Mouse (Mus musculus) stomach, embryonic 14.5 days (tissue): ENCODE data around the gene Elmod2. TPM values are rescaled to one million over a fixed set of nuclear protein-coding genes. Genes with fewer than 3 reads are reported as not detected.
"Not testable (repeated sequence)": the region's sequence is repeated elsewhere in the genome, so short reads cannot be mapped to it uniquely, and the experiment has no call there.

Source experiments
- ATAC-seq: fragments of 200-750 bp; cut with Nextera tagmentation; 2 replicates; pipeline ENCODE4 v1.8.0; 2017; ENCODE audit warnings: low read depth, moderate TSS enrichment; ENCODE audit not compliant: insufficient number of reproducible peaks, insufficient read depth, low FRiP score
- H3K27ac ChIP-seq: fragments of 300-500 bp; sonication (generic); 2 replicates; pipeline ENCODE4 v1.5.1; 2014; ENCODE audit warnings: mild to moderate bottlenecking, low read length, moderate library complexity, mixed read lengths
- H3K27me3 ChIP-seq: fragments of 300-500 bp; sonication (generic); 2 replicates; pipeline ENCODE4 v1.6.1; 2014; ENCODE audit warnings: low read length, control low read depth, mixed read lengths; ENCODE audit not compliant: control insufficient read depth, insufficient read depth
- H3K36me3 ChIP-seq: fragments of 300-500 bp; sonication (generic); 2 replicates; pipeline ENCODE4 v1.6.1; 2014; ENCODE audit warnings: mild to moderate bottlenecking, control low read depth, low read length, moderate library complexity, mixed read lengths; ENCODE audit not compliant: control insufficient read depth, insufficient read depth
- H3K4me1 ChIP-seq: fragments of 300-500 bp; sonication (generic); 2 replicates; pipeline ENCODE4 v1.6.1; 2014; ENCODE audit warnings: low read length, control low read depth, mixed read lengths; ENCODE audit not compliant: control insufficient read depth, insufficient read depth
- H3K4me2 ChIP-seq: fragments of 300-500 bp; sonication (generic); replicated peaks from 2 replicates; pipeline ENCODE4 v1.6.1; 2014; ENCODE audit warnings: low read depth, low read length, control low read depth
- H3K4me3 ChIP-seq: fragments of 300-500 bp; sonication (generic); 2 replicates; pipeline ENCODE4 v1.5.1; 2014; ENCODE audit warnings: low read depth, low read length, control low read depth
- H3K9ac ChIP-seq: fragments of 300-500 bp; sonication (generic); replicated peaks from 2 replicates; pipeline ENCODE4 v1.6.1; 2014; ENCODE audit warnings: low read depth, mild to moderate bottlenecking, control low read depth, low read length, moderate library complexity, mixed read lengths
- H3K9me3 ChIP-seq: fragments of 300-500 bp; sonication (generic); 2 replicates; pipeline ENCODE4 v1.6.1; 2016; ENCODE audit warnings: low read depth, low read length, control low read depth; ENCODE audit not compliant: control insufficient read depth
- WGBS: fragments of 180-500 bp; shearing (Covaris S2); extraction: QIAGEN DNeasy Blood & Tissue Kit; methylation state at CpG from one replicate; pipeline ENCODE4 v1.1.7; 2014; 5-methylcytosine and 5-hydroxymethylcytosine counted together
- polyA plus RNA-seq: library from polyadenylated mRNA; unstranded; fragments of >200 nt; fragmentation: Nextera tagmentation; extraction: Ambion mirVana; gene quantifications from 2 replicates; pipeline ENCODE4 v1.2.1, GENCODE M21; 2014

Elmod2 gene
- polyA plus RNA-seq, 1 experiment from 2014 or later, result 17.2 TPM

GRCm38 (mm10) chr8:83342076-83342475 lies 9.8 kb upstream of the Elmod2 start:
- Histone ChIP-seq H3K4me2 (no peak overlapping the region), H3K27me3 (no peaks in the 10 kb centered on the region), H3K4me1 (no peaks in the 10 kb centered on the region), H3K27ac (no peak overlapping the region), H3K36me3 (no peaks in the 10 kb centered on the region), H3K9ac (no peak overlapping the region), H3K9me3 (no peaks in the 10 kb centered on the region), H3K4me3 (no peak overlapping the region)
- no peak for ATAC-seq
- 85% methylated on average over 3 of the region's 3 CpGs for WGBS

- ATAC-seq, result no peak
- 9% methylated on average over 7 of the region's 7 CpGs for WGBS
- Histone ChIP-seq H3K9ac (no peak overlapping the region), H3K4me2 (peak overlapping the region; percentile 50), H3K36me3 (peaks cover 5% of the 10 kb centered on the region; the same call in 1 of the 2 replicates), H3K9me3 (no peaks in the 10 kb centered on the region), H3K4me3 (peak overlapping the region; percentile 48), H3K27me3 (no peaks in the 10 kb centered on the region), H3K27ac (no peak overlapping the region), H3K4me1 (no peaks in the 10 kb centered on the region)
Measured at GRCm38 (mm10) chr8:83332864-83333263, 578 bp upstream of the Elmod2 start.

GRCm38 (mm10) chr8:83331567-83331898 lies 753 bp downstream of the Elmod2 start:
- H3K9ac ChIP-seq, result peak overlapping the region; percentile 41; the same call in 1 of the 2 replicates
- H3K4me1 ChIP-seq, result no peaks in the 10 kb centered on the region
- H3K4me2 ChIP-seq, result peak overlapping the region; percentile 91
- peak overlapping the region; percentile 48 for H3K4me3 ChIP-seq
- no peaks in the 10 kb centered on the region for H3K27me3 ChIP-seq
- H3K9me3 ChIP-seq, result no peaks in the 10 kb centered on the region
- H3K36me3 ChIP-seq, result peaks cover 5% of the 10 kb centered on the region; the same call in 1 of the 2 replicates
- H3K27ac ChIP-seq, result no peak overlapping the region
- 8% methylated on average over 7 of the region's 7 CpGs for WGBS
- ATAC-seq, result no peak

- WGBS, result 93% methylated on average over 5 of the region's 5 CpGs
- Histone ChIP-seq H3K4me1 (no peaks in the 10 kb centered on the region), H3K4me3 (no peak overlapping the region), H3K36me3 (peaks cover 5% of the 10 kb centered on the region; the same call in 1 of the 2 replicates), H3K9me3 (no peaks in the 10 kb centered on the region), H3K4me2 (no peak overlapping the region), H3K27me3 (no peaks in the 10 kb centered on the region), H3K27ac (no peak overlapping the region), H3K9ac (no peak overlapping the region)
- ATAC-seq, result no peak
Measured at GRCm38 (mm10) chr8:83327889-83328288, 4.4 kb downstream of the Elmod2 start.

GRCm38 (mm10) chr8:83323056-83323455 lies 9.2 kb downstream of the Elmod2 start:
- H3K9ac ChIP-seq, result no peak overlapping the region
- WGBS, result 81% methylated on average over 2 of the region's 2 CpGs
- no peak overlapping the region for H3K4me3 ChIP-seq
- H3K4me2 ChIP-seq, result no peak overlapping the region
- no peak for ATAC-seq
- no peaks in the 10 kb centered on the region for H3K27me3 ChIP-seq
- H3K27ac ChIP-seq, result no peak overlapping the region
- peaks cover 22% of the 10 kb centered on the region for H3K36me3 ChIP-seq
- H3K4me1 ChIP-seq, result no peaks in the 10 kb centered on the region
- H3K9me3 ChIP-seq, result no peaks in the 10 kb centered on the region

- Histone ChIP-seq H3K9ac (no peak overlapping the region), H3K4me1 (no peaks in the 10 kb centered on the region), H3K27me3 (no peaks in the 10 kb centered on the region), H3K4me3 (no peak overlapping the region), H3K9me3 (no peaks in the 10 kb centered on the region), H3K4me2 (no peak overlapping the region), H3K36me3 (peaks cover 24% of the 10 kb centered on the region), H3K27ac (no peak overlapping the region)
- WGBS, result 88% methylated on average over 6 of the region's 6 CpGs
- no peak for ATAC-seq
Measured at GRCm38 (mm10) chr8:83322374-83322773, 9.9 kb downstream of the Elmod2 start.

GRCm38 (mm10) chr8:83320543-83320942 lies 11.7 kb downstream of the Elmod2 start:
- no peaks in the 10 kb centered on the region for H3K27me3 ChIP-seq
- no peaks in the 10 kb centered on the region for H3K4me1 ChIP-seq
- WGBS, result 81% methylated on average over 3 of the region's 3 CpGs
- ATAC-seq, result no peak
- H3K27ac ChIP-seq, result no peak overlapping the region
- peaks cover 35% of the 10 kb centered on the region for H3K36me3 ChIP-seq
- H3K9me3 ChIP-seq, result no peaks in the 10 kb centered on the region
- no peak overlapping the region for H3K9ac ChIP-seq
- no peak overlapping the region for H3K4me3 ChIP-seq
- no peak overlapping the region for H3K4me2 ChIP-seq

GRCm38 (mm10) chr8:83315691-83316090 lies 16.6 kb downstream of the Elmod2 start:
- H3K9ac ChIP-seq, result no peak overlapping the region
- H3K4me2 ChIP-seq, result no peak overlapping the region
- H3K27ac ChIP-seq, result no peak overlapping the region
- no peaks in the 10 kb centered on the region for H3K4me1 ChIP-seq
- peaks cover 28% of the 10 kb centered on the region for H3K36me3 ChIP-seq
- H3K4me3 ChIP-seq, result no peak overlapping the region
- no peaks in the 10 kb centered on the region for H3K9me3 ChIP-seq
- ATAC-seq, result no peak
- WGBS, result 89% methylated on average over 2 of the region's 2 CpGs
- no peaks in the 10 kb centered on the region for H3K27me3 ChIP-seq

- not testable (repeated sequence) for H3K4me1 ChIP-seq, H3K4me3 ChIP-seq, H3K27me3 ChIP-seq, H3K4me2 ChIP-seq, H3K9ac ChIP-seq, H3K27ac ChIP-seq, ATAC-seq, H3K9me3 ChIP-seq
- WGBS, result 87% methylated on average over 4 of the region's 4 CpGs
- peaks cover 25% of the 10 kb centered on the region for H3K36me3 ChIP-seq
Measured at GRCm38 (mm10) chr8:83315084-83315483, 17.2 kb downstream of the Elmod2 start.
